Mouse (Mus musculus): ENCODE data around the gene Mak.

GRCm38 (mm10) chr13:41002001-41002400, 77.5 kb downstream of the Mak start:
- TF ChIP-seq MAFK (IDR thresholded peaks at IDR 0.05; ENCODE audit: insufficient read depth, low read depth, low read length) (no peak), CHD2 (IDR thresholded peaks at IDR 0.05; ENCODE audit: low read depth, low read length) (no peak)

Data from ES-E14 (cell line).